Mouse (Mus musculus): Measurements from ENCODE around the gene Fbxo24. TPM values are rescaled to one million over a fixed set of nuclear protein-coding genes. Genes with fewer than 3 reads are reported as not detected.

The Fbxo24 gene
- total and polyA plus RNA-seq, 3 experiments = 0.13 to 0.24 TPM; not detected in 1

DNA sequence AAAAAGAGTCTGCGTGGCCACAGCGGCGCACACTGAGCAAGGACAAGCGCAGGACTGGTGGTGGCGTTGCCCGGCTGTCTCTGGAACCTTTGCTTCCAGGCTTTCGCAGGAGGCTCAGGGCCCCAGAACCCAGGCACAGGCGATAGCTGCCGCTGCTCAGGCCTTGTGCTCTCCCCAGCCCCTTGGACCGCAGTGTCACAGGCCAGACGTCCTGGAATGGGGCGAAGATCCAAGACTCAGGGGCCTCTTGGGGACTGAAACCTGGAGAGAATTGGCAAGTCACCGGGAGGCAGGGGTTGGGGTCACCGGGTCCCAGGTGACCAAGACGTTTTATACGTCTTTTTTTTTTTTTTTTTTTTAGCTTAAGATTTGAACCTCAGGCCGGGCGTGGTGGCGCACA is 15.7 kb upstream of the Fbxo24 start:
- Histone ChIP-seq H3K4me3 (replicated peaks in 1 of 3; ENCODE audit: low read depth in 2 of 3, low read length in 2 of 3, poor library complexity in 1 of 3) (no peak overlapping the region), H3K79me2 (replicated peaks; ENCODE audit: control insufficient read depth, extremely low read depth, insufficient read depth, poor library complexity, severe bottlenecking) (no peaks in the 10 kb centered on the region), H3K27me3 (replicated peaks) (no peaks in the 10 kb centered on the region), H3K4me2 (ENCODE audit: insufficient read depth, low read depth, poor library complexity, severe bottlenecking) (no peak overlapping the region), H3K4me1 (ENCODE audit: control insufficient read depth in 1 of 2, insufficient read depth in 2 of 2) (peaks cover 11 to 42% of the 10 kb centered on the region in 2 experiments), H3K9ac (ENCODE audit: insufficient read depth, low read depth) (no peak overlapping the region), H3K36me3 (replicated peaks in 1 of 2; ENCODE audit: control insufficient read depth in 1 of 2, insufficient read depth in 1 of 2, low read length in 1 of 2) (peaks cover 35 to 45% of the 10 kb centered on the region in 2 experiments), H3K9me3 (replicated peaks; ENCODE audit: low read length) (no peaks in the 10 kb centered on the region), H3K27ac (ENCODE audit: insufficient read depth, low read depth) (no peak overlapping the region)
- no peak for DNase-seq (ENCODE audit: extremely low read depth)
- dilution Hi-C loops (cut with MboI; ENCODE audit: extremely low pct_ligation_motif_present, extremely low pct_unique_long_range_greater_than_20kb, low sequenced_read_pairs) (no loop called here), in situ Hi-C loops (cut with MboI; ENCODE audit: low pct_ligation_motif_present, low pct_unique_long_range_greater_than_20kb, low sequenced_read_pairs) (no loop called here)
- no peak for TF ChIP-seq JUND (conservative IDR thresholded peaks at IDR 0.05; ENCODE audit: low read depth, low read length)
- no peak for TF ChIP-seq ELF1 (IDR thresholded peaks at IDR 0.05; ENCODE audit: low read depth, low read length)
- no peak for TF ChIP-seq CTCF (conservative IDR thresholded peaks at IDR 0.05 in 1 of 2, IDR thresholded peaks at IDR 0.05 in 1 of 2; ENCODE audit: low read depth in 2 of 2, low read length in 2 of 2)
- TF ChIP-seq SIN3A (IDR thresholded peaks at IDR 0.05; ENCODE audit: low read length) = no peak
- no peak for TF ChIP-seq E2F4 (IDR thresholded peaks at IDR 0.05; ENCODE audit: insufficient replicate concordance, low read depth, low read length)
- no peak for TF ChIP-seq RCOR1 (conservative IDR thresholded peaks at IDR 0.05; ENCODE audit: low read depth, low read length)
- TF ChIP-seq PAX5 (IDR thresholded peaks at IDR 0.05; ENCODE audit: low read length) = no peak
- no peak for TF ChIP-seq USF1 (IDR thresholded peaks at IDR 0.05; ENCODE audit: low read depth, low read length)
- no peak for TF ChIP-seq POLR2A (IDR thresholded peaks at IDR 0.05; ENCODE audit: low read depth, low read length)
- TF ChIP-seq ZNF384 (IDR thresholded peaks at IDR 0.05; ENCODE audit: low read depth, low read length) = no peak
- no peak for TF ChIP-seq IRF4 (IDR thresholded peaks at IDR 0.05; ENCODE audit: low read depth, low read length)
- no peak for TF ChIP-seq ZC3H11A (IDR thresholded peaks at IDR 0.05; ENCODE audit: low read depth, low read length)
- no peak for TF ChIP-seq POLR2AphosphoS2 (IDR thresholded peaks at IDR 0.05; ENCODE audit: low read depth, low read length)

DNA sequence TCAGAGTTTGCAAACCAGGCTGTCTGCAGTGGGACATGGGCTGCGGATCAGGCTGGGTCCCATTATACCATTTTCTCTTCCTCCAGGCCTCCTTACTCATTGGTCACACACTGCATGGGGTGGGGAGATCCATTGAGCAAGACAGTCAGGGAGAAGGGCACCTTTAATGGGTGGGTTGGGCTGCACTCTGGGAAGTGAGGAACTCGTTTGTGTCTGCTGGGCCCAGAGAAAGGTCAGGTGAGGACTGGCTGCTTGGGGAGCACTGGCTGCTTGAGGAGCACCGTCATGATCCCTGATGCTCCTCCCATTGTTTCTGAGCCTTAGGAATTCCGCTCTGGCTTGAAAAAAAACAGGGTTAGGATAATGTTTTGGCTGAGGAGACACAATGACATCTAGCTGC is 14.1 kb upstream of the Fbxo24 start:
- dilution Hi-C loops (cut with MboI; ENCODE audit: extremely low pct_ligation_motif_present, extremely low pct_unique_long_range_greater_than_20kb, low sequenced_read_pairs) = no loop called here
- peaks cover 3 to 26% of the 10 kb centered on the region in 2 experiments; a peak in 3 of 4 replicates for H3K4me1 ChIP-seq (ENCODE audit: control insufficient read depth in 1 of 2, insufficient read depth in 2 of 2)
- no peak for TF ChIP-seq RCOR1 (conservative IDR thresholded peaks at IDR 0.05; ENCODE audit: low read depth, low read length)

DNA sequence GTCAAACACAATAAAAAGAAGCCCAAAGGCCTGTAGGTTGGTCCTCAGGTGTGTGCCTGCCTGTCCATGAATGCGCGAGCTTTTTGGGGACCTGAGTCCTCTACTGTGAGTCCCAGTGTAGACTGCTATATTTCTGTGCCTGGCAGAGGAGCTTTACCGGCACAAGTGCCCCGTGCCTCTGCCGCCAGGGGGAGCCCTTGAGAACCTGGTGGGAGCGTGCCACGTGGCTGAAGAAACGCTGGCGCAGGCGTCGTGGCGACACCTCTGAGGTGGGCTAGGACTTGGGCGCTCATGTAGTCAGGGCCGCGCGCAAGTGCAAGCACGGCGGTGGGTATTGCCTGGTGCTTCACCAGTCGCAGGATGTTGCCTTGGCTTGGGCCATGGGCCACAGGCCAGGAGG is 12.3 kb upstream of the Fbxo24 start, which contains the start of gene Sap25:
Gene Sap25 (plus strand): TSS at position 281 of the 400 bp plus-strand sequence.
- dilution Hi-C loops (cut with MboI; ENCODE audit: extremely low pct_ligation_motif_present, extremely low pct_unique_long_range_greater_than_20kb, low sequenced_read_pairs) = no loop called here
- Histone ChIP-seq H3K27me3 (replicated peaks) (no peaks in the 10 kb centered on the region), H3K4me2 (ENCODE audit: insufficient read depth, low read depth, poor library complexity, severe bottlenecking) (no peak within 1 kb of the TSS), H3K79me2 (replicated peaks; ENCODE audit: control insufficient read depth, extremely low read depth, insufficient read depth, poor library complexity, severe bottlenecking) (no peaks in the 10 kb centered on the region), H3K4me3 (replicated peaks in 1 of 3; ENCODE audit: low read depth in 2 of 3, low read length in 2 of 3, poor library complexity in 1 of 3) (no peak within 1 kb of the TSS), H3K27ac (ENCODE audit: insufficient read depth, low read depth) (no peak within 1 kb of the TSS), H3K4me1 (ENCODE audit: control insufficient read depth in 1 of 2, insufficient read depth in 2 of 2) (peaks cover 3 to 25% of the 10 kb centered on the region in 2 experiments; a peak in 3 of 4 replicates), H3K9ac (ENCODE audit: insufficient read depth, low read depth) (no peak within 1 kb of the TSS), H3K36me3 (replicated peaks in 1 of 2; ENCODE audit: control insufficient read depth in 1 of 2, insufficient read depth in 1 of 2, low read length in 1 of 2) (peaks cover 66 to 79% of the 10 kb centered on the region in 2 experiments), H3K9me3 (replicated peaks; ENCODE audit: low read length) (no peaks in the 10 kb centered on the region)
- in situ Hi-C loops (cut with MboI; ENCODE audit: low pct_ligation_motif_present, low pct_unique_long_range_greater_than_20kb, low sequenced_read_pairs) = no loop called here
- no peak for DNase-seq (ENCODE audit: extremely low read depth)
- TF ChIP-seq ZC3H11A (IDR thresholded peaks at IDR 0.05; ENCODE audit: low read depth, low read length) (no peak), SMC3 (IDR thresholded peaks at IDR 0.05; ENCODE audit: low read depth, low read length) (peak; percentile 39), USF2 (conservative IDR thresholded peaks at IDR 0.05; ENCODE audit: low read depth, low read length) (no peak), CTCF (conservative IDR thresholded peaks at IDR 0.05 in 1 of 2, IDR thresholded peaks at IDR 0.05 in 1 of 2; ENCODE audit: low read depth in 2 of 2, low read length in 2 of 2) (peak in 1 of 2 experiments; percentile 47; a peak in 2 of 4 replicates), GABPA (IDR thresholded peaks at IDR 0.05; ENCODE audit: insufficient replicate concordance, low read depth, low read length) (no peak), KAT2A (IDR thresholded peaks at IDR 0.05; ENCODE audit: insufficient replicate concordance, low read length) (no peak), MYC (IDR thresholded peaks at IDR 0.05; ENCODE audit: low read depth, low read length) (no peak)

More for the DNA sequence above, 14.1 kb upstream of the Fbxo24 start:
- Histone ChIP-seq H3K4me2 (ENCODE audit: insufficient read depth, low read depth, poor library complexity, severe bottlenecking) (no peak overlapping the region), H3K36me3 (replicated peaks in 1 of 2; ENCODE audit: control insufficient read depth in 1 of 2, insufficient read depth in 1 of 2, low read length in 1 of 2) (peaks cover 48 to 60% of the 10 kb centered on the region in 2 experiments), H3K9ac (ENCODE audit: insufficient read depth, low read depth) (no peak overlapping the region), H3K4me3 (replicated peaks in 1 of 3; ENCODE audit: low read depth in 2 of 3, low read length in 2 of 3, poor library complexity in 1 of 3) (no peak overlapping the region), H3K79me2 (replicated peaks; ENCODE audit: control insufficient read depth, extremely low read depth, insufficient read depth, poor library complexity, severe bottlenecking) (no peaks in the 10 kb centered on the region), H3K27ac (ENCODE audit: insufficient read depth, low read depth) (no peak overlapping the region), H3K9me3 (replicated peaks; ENCODE audit: low read length) (no peaks in the 10 kb centered on the region), H3K27me3 (replicated peaks) (no peaks in the 10 kb centered on the region)
- in situ Hi-C loops (cut with MboI; ENCODE audit: low pct_ligation_motif_present, low pct_unique_long_range_greater_than_20kb, low sequenced_read_pairs) = no loop called here
- DNase-seq (ENCODE audit: extremely low read depth) = no peak

Measured in CH12.LX (cell line).